Mouse (Mus musculus): ENCODE measurements around the gene Azgp1. TPM values are rescaled to one million over a fixed set of nuclear protein-coding genes. Genes with fewer than 3 reads are reported as not detected.
"Not testable (repeated sequence)": the region's sequence is repeated elsewhere in the genome, so short reads cannot be mapped to it uniquely, and the experiment has no call there.

Azgp1 gene
- total RNA-seq (2014; rRNA removed) (not detected in 2 replicates), polyA plus RNA-seq (2015; fragmentation: Nextera tagmentation; extraction: Ambion mirVana) (not detected in 2 replicates)

DNA sequence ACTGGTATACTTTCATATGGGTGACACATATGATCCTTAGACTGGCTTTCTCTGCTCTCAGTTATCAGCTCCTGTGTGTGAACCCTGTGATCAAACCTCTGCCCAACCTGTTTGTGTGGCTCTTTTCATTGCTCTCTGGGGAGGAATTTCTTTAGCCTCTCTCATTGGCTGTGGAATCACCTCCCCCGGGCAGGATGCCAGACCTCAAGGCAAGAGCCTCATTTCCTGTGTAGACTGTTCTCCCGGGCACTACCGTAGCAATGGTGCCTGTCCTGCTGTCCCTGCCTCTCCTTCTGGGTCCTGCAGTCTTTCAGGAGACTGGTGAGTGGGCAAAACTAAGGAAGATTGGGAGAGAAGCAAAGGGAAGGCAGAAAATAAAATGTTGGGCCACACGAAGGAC lies at the start of gene Azgp1:
Gene Azgp1 (plus strand): TSS at position 221 of the 400 bp plus-strand sequence.
- H3K4me2 ChIP-seq (ENCODE audit: low read depth, low read length) = no peak within 1 kb of the TSS
- H3K9ac ChIP-seq (replicated peaks; ENCODE audit: low read length) = no peak within 1 kb of the TSS
- DNase-seq (ENCODE audit: low spot score) (no peak), ATAC-seq (no peak)
- no peak for TF ChIP-seq CTCF (IDR thresholded peaks at IDR 0.05; ENCODE audit: low read depth)
- WGBS = 77% methylated on average over 4 of the region's 4 CpGs
- H3K9me3 ChIP-seq (ENCODE audit: low read length) = no peaks in the 10 kb centered on the region
- no peaks in the 10 kb centered on the region for H3K27me3 ChIP-seq (ENCODE audit: insufficient read depth, low read length)
- H3K36me3 ChIP-seq (ENCODE audit: insufficient read depth, low read length) = no peaks in the 10 kb centered on the region
- H3K4me1 ChIP-seq (ENCODE audit: insufficient read depth, low read length) = no peaks in the 10 kb centered on the region
- no peak within 1 kb of the TSS for H3K4me3 ChIP-seq (ENCODE audit: low read length)
- H3K27ac ChIP-seq = no peak within 1 kb of the TSS

DNA sequence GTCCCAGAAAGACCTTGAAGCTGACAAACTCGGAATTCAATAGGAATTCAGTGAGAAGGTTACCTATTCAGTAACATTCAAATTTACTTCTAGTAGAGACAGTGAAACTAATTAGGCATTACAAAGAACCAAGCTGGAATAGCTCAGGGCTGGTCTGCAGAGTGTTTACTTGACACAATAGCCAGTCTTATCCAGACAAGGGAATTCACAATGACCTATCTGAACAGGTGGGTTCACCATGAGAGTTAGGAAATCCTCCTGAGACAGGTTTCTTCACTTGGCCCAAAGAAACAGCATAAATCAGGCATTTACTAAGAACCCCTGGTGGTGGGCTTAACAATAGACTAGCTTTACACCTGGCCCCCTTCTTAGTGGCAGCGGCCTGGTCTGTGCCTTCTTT lies 47.4 kb upstream of the Azgp1 start:
- not testable (repeated sequence) for H3K27ac ChIP-seq; H3K36me3 ChIP-seq (ENCODE audit: insufficient read depth, low read length); H3K9ac ChIP-seq (replicated peaks; ENCODE audit: low read length); H3K27me3 ChIP-seq (ENCODE audit: insufficient read depth, low read length); H3K4me1 ChIP-seq (ENCODE audit: insufficient read depth, low read length); H3K4me2 ChIP-seq (ENCODE audit: low read depth, low read length); ATAC-seq; H3K9me3 ChIP-seq (ENCODE audit: low read length); H3K4me3 ChIP-seq (ENCODE audit: low read length); DNase-seq (ENCODE audit: low spot score)
- WGBS = 72% methylated on average over 2 of the region's 2 CpGs

DNA sequence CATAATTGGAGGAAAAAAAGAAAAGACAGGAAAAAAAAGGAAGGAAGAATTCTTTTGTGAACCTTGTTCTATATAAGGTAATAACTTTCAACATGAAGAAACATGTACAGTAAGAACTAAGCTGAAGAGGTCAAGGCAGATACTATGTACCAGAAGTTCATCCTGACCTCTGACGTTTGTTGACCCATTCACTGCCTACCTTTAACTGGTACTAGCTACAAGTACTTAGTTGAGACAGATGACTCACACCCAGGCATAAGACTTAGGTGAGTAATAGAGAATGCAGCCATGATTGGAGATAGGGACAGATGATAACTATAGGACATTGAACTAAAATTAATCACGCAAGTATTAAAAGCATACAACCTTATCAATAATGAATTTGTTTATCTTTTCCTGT lies 44.8 kb upstream of the Azgp1 start:
- H3K27ac ChIP-seq = no peak overlapping the region
- no peak overlapping the region for H3K9ac ChIP-seq (replicated peaks; ENCODE audit: low read length)
- H3K4me1 ChIP-seq (ENCODE audit: insufficient read depth, low read length) = no peaks in the 10 kb centered on the region
- DNase-seq (ENCODE audit: low spot score) = no peak
- WGBS = 93% methylated on average over 2 of the region's 2 CpGs
- TF ChIP-seq CTCF (IDR thresholded peaks at IDR 0.05; ENCODE audit: low read depth) = no peak
- H3K36me3 ChIP-seq (ENCODE audit: insufficient read depth, low read length) = no peaks in the 10 kb centered on the region
- H3K27me3 ChIP-seq (ENCODE audit: insufficient read depth, low read length) = no peaks in the 10 kb centered on the region
- H3K9me3 ChIP-seq (ENCODE audit: low read length) = no peaks in the 10 kb centered on the region
- ATAC-seq = no peak
- H3K4me3 ChIP-seq (ENCODE audit: low read length) = no peak overlapping the region
- H3K4me2 ChIP-seq (ENCODE audit: low read depth, low read length) = no peak overlapping the region

DNA sequence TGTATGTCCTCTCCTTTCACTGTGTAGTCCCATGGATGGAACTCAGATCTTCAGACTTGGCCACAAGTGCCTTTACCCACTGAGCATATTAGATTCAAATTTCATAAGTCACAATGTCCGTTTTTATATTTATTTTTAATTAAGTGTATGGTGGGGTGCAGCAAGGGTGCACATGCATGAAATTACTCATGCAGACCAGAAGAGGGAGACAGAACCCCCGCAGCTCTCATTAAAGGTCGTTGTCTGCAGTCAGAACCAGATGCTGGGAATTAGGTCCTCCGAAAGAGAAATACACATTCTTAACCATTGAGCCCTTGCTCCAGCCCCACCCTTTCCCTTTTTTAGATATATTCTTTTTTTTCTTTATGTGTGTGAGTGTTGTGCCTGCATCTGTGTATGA lies 44.1 kb upstream of the Azgp1 start:
- Histone ChIP-seq H3K27ac (no peak overlapping the region), H3K9ac (replicated peaks; ENCODE audit: low read length) (no peak overlapping the region), H3K4me3 (ENCODE audit: low read length) (no peak overlapping the region), H3K4me2 (ENCODE audit: low read depth, low read length) (no peak overlapping the region), H3K4me1 (ENCODE audit: insufficient read depth, low read length) (no peaks in the 10 kb centered on the region), H3K36me3 (ENCODE audit: insufficient read depth, low read length) (no peaks in the 10 kb centered on the region), H3K27me3 (ENCODE audit: insufficient read depth, low read length) (no peaks in the 10 kb centered on the region), H3K9me3 (ENCODE audit: low read length) (no peaks in the 10 kb centered on the region)
- WGBS = 71% methylated on average over 4 of the region's 4 CpGs
- DNase-seq (ENCODE audit: low spot score) (no peak), ATAC-seq (no peak)
- TF ChIP-seq CTCF (IDR thresholded peaks at IDR 0.05; ENCODE audit: low read depth) = no peak

DNA sequence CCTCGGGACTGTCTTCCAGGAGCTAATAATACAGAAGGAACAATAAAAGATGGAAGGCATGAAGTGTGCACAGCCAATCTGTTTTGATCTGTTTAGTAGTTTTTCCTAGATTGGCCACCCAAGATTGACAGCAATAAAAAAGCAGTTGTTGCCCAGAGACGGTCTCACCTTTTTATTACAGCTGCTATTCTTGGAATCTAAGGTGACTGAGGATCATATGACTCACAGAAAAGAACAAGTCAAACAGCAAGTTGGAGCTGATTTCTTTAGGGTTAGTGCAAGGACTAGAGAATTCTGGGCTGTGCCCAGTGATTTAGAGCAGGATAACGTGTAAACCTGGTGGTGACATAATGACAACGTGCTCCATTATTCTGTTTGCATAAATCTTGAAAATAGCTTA lies 40.4 kb upstream of the Azgp1 start:
- no peak for TF ChIP-seq CTCF (IDR thresholded peaks at IDR 0.05; ENCODE audit: low read depth)
- H3K9me3 ChIP-seq (ENCODE audit: low read length) = no peaks in the 10 kb centered on the region
- DNase-seq (ENCODE audit: low spot score) = no peak
- no peaks in the 10 kb centered on the region for H3K27me3 ChIP-seq (ENCODE audit: insufficient read depth, low read length)
- no peaks in the 10 kb centered on the region for H3K36me3 ChIP-seq (ENCODE audit: insufficient read depth, low read length)
- ATAC-seq = no peak
- H3K9ac ChIP-seq (replicated peaks; ENCODE audit: low read length) = no peak overlapping the region
- no peak overlapping the region for H3K27ac ChIP-seq
- WGBS = 77% methylated on average over 4 of the region's 4 CpGs
- H3K4me2 ChIP-seq (ENCODE audit: low read depth, low read length) = no peak overlapping the region
- H3K4me3 ChIP-seq (ENCODE audit: low read length) = no peak overlapping the region
- H3K4me1 ChIP-seq (ENCODE audit: insufficient read depth, low read length) = no peaks in the 10 kb centered on the region

DNA sequence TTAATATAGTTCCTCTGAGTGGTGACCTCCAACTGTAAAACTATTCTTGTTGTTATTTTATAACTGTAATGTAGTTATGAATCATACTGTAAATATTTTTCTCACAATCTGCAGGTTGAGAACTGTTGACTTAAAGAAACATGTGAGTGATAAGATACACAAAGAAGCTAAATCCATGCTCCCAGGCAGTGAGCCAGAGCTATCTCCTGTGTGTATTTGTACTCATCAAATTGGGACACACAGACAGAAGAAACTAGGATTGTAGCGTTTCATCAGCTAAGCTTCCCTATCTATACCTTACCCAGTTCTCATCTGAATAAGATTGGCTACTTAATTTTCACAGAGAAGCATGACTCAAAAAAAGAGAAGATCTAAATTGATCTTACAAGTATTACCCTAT lies 38.2 kb upstream of the Azgp1 start:
- no peaks in the 10 kb centered on the region for H3K27me3 ChIP-seq (ENCODE audit: insufficient read depth, low read length)
- no peak overlapping the region for H3K9ac ChIP-seq (replicated peaks; ENCODE audit: low read length)
- DNase-seq (ENCODE audit: low spot score) (no peak), ATAC-seq (no peak)
- H3K9me3 ChIP-seq (ENCODE audit: low read length) = no peaks in the 10 kb centered on the region
- H3K4me3 ChIP-seq (ENCODE audit: low read length) = no peak overlapping the region
- TF ChIP-seq CTCF (IDR thresholded peaks at IDR 0.05; ENCODE audit: low read depth) = no peak
- no peak overlapping the region for H3K27ac ChIP-seq
- H3K4me1 ChIP-seq (ENCODE audit: insufficient read depth, low read length) = no peaks in the 10 kb centered on the region
- WGBS = 84% methylated on average over 1 of the region's 1 CpGs
- no peaks in the 10 kb centered on the region for H3K36me3 ChIP-seq (ENCODE audit: insufficient read depth, low read length)
- H3K4me2 ChIP-seq (ENCODE audit: low read depth, low read length) = no peak overlapping the region

DNA sequence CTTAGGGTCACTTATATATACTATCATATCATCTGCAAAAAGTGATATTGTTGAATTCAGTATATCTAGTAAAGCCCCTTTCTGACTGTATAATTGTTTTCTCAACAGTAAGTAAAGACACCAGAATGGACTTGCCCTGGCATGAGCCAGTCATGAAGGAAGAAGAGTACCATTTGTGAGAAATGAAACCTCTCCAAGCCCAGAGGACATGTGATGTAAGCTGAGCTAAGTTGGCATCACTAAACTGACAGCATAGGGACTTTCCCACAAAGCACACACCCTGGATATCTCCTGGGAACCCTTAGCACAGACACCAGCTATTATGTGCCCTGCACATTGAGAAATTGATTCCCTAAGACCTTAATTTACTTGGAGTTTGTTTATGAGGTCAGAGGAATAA lies 34.0 kb upstream of the Azgp1 start:
- no peak for DNase-seq (ENCODE audit: low spot score)
- TF ChIP-seq CTCF (IDR thresholded peaks at IDR 0.05; ENCODE audit: low read depth) = no peak
- no peaks in the 10 kb centered on the region for H3K27me3 ChIP-seq (ENCODE audit: insufficient read depth, low read length)

More for the DNA sequence above, 34.0 kb upstream of the Azgp1 start:
- no peaks in the 10 kb centered on the region for H3K36me3 ChIP-seq (ENCODE audit: insufficient read depth, low read length)
- no peak for ATAC-seq
- no peak overlapping the region for H3K27ac ChIP-seq
- no peaks in the 10 kb centered on the region for H3K9me3 ChIP-seq (ENCODE audit: low read length)
- H3K4me1 ChIP-seq (ENCODE audit: insufficient read depth, low read length) = no peaks in the 10 kb centered on the region
- no peak overlapping the region for H3K4me3 ChIP-seq (ENCODE audit: low read length)
- H3K4me2 ChIP-seq (ENCODE audit: low read depth, low read length) = no peak overlapping the region
- no peak overlapping the region for H3K9ac ChIP-seq (replicated peaks; ENCODE audit: low read length)
